Mouse (Mus musculus): ENCODE data around the gene Itga6.

The Itga6 gene

DNA sequence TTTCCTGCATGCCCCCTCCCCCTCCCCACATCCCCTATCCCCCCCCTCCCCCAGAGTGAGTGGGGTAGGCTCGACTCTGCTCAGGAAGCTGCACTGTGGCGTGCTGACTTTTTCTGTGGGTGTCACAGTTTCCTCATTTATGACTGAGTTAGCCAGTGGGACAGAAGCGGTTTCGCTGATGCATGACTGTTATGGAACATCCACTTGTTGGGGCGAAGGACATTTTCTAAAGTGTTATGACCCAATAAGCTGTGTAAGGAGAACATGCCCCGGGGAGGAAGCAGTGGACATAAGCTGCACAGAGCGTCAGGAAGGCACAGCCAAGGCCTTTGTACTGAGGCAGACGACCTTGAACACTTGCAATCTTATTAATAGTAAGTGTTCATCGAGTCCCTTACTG, 97.9 kb downstream of the Itga6 start:
- no peak for DNase-seq (ENCODE audit: low spot score in 2 of 2)

DNA sequence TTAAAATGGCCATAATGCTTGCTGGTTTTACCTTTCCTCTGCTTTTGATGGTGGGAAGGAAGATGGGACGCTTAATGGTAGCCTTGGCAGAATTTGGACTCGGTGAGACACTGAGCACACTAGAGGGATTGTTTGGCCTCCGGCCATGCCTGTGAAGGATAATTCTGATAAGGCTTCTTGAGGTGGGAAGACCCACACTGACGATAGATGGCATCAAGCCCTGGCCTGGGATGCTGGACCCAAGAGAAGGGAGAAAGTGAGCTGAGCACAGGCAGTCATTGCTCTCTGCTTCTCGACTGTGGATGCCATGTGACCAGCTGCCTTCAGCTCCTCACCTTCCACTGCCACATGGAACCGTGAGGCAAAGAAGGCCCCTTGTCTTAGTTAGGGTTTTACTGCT, 99.5 kb downstream of the Itga6 start:
- DNase-seq (ENCODE audit: low spot score in 2 of 2) = no peak

DNA sequence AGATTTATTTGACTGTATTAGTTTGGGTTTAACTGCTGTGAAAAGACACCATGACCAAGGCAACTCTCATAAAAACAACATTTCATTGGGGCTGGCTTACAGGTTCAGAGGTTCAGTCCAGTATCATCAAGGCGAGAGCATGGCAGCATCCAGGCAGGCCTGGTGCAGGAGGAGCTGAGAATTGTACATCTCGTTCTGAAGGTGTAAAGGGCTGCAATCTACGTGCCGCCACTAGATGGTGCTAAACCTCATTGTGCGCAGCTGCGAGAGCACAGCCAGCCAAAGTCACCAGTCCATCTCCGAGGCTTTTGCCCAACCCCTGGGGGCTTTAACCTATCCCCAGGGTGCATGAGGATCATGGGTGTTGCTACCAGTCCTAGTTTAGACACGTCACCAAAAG, 106.7 kb downstream of the Itga6 start:
- peak in 1 of 2 experiments; percentile 50 for DNase-seq (ENCODE audit: low spot score in 2 of 2)

DNA sequence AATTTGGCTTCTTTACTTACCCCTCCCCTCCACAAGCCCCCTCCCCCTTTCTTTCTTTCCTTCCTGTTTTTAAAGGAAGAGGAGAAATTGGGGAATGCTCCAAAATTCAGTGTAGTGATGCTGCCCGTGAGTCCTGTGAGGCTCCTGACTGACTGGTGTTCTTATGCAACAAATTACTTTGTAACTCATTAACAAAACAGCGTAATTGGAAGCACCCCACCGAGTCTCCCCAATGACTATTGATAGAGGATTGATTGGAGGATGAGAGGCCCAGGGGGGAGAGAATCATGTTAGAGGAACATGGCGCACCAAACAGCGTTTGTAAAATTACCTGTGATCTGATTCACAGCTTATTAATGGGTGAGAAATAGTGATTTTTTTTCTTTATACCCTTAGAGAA, 109.7 kb downstream of the Itga6 start:
- DNase-seq (ENCODE audit: low spot score in 2 of 2) = no peak

DNA sequence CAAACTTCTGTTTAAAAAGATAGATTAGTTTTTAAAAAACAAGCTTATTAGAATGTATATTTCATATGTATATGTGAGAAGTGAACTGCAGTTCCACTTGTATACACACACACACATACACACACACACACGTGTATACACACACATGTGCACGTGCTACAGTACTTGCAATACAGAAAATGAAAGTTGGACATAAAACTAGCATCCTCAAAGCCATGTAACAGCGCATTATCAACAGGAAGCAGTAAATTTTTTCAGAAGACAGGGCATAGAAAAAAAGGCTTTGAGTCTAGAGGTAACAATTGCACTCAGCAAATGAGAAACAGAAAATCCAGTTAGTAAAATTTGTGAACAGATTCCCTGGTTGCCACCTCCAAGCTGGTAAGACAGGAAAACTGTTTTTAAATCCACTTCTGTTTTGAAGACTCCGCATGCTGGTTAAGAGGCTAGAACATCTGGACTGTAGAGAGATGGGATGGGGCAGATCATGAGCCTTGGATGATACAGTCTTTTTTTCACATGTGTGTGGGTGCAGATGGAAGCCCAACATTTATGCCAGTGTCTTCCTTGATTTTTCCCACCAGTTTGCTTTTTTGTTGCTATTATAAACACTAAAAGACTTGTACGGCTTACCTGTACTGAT, 118.2 kb downstream of the Itga6 start:
- DNase-seq (ENCODE audit: low spot score in 2 of 2) = no peak

DNA sequence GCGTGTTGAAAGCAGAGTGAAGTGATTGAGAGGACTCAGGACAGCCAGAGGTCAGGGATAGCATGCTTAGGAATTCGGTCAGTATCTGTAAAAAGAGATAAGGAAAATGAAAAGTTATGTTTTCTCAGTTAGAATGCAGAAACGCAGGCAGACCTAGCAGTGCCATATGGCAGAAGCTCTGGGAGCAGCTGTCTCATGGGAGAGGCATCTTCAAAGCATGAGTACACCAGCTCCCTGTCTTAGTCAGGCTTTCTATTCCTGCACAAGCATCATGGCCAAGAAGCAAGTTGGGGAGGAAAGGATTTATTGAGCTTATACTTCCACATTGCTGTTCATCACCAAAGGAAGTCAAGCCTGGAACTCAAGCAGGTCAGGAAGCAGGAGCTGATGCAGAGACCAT, 119.6 kb downstream of the Itga6 start:
- no peak for DNase-seq (ENCODE audit: low spot score in 2 of 2)

DNA sequence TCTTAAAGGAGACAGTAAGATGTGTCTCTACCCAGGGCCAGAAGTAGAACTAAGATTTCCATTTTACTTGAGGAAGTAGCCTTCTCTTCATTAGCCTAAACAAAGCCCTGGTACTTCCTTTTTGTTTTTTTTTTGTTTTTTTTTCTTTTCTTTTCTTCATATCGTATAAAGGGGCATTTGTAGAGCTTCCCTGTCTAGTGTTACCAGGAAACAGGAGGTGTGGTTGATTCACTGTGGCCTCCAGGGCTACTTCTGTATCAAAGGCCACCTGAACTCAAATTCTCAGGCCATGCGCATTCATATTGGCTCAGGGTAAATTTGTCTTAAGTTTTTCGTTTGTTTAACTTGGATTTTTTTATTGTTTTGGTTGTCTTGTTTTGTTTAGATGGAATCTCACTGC, 120.5 kb downstream of the Itga6 start:
- DNase-seq (ENCODE audit: low spot score in 2 of 2) = no peak

DNA sequence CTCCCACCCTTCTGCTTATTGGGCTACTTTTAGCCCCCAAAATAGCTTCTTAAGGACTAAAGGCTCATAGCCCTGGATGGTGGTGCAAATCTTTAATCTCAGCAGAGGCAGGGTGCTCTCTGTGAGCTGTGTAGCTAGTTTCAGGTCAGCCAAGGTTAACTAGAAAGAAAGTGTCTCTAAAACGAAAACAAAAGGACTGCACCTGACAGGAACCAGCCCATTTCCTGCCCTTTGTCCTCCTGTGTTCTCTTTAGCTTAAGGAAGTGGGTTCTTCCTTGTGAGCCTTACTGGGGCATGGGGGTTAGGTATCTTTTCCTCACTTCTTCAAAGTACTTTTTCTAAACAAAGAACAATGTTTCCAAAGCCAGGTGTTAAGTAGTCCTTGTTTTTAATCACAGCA, 121.1 kb downstream of the Itga6 start:
- no peak for DNase-seq (ENCODE audit: low spot score in 2 of 2)

DNA sequence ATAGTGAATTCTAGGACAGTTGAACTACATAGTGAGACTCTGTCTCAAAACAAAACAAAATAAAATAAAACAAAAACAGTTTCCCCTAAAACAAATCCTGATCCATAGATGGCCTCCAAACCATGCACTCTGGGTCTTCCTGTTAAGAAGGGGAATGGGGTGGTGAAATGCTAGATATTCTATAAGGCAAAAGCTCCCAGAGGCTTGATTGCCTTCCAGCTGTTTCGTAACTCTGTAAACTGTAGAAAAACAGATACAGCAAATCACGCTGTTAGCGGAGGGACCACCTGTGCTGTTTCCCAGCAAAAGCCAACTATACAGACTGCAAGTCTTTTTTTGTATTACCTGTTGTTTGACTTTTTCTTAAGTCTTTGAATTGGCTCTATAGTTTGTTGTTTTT, 121.6 kb downstream of the Itga6 start:
- no peak for DNase-seq (ENCODE audit: low spot score in 2 of 2)

DNA sequence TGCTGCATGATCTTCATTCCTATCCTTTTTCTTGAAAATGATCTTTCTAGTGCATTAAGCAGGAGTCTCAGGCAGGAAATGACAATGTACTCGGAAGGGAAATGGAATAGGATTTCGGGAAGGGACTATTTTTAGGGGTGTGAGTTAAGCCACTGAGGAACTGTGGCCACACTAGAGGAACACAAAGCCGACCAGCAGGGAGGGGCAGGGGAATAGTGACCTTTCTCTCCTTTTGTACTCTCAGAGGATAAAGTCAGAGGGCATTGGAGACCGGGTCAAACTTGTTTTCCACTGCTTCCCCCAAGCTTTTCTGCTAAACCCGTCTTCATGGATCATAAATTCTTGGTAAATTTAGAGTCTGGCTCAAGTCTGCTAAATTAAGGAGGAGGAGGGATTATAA, 122.1 kb downstream of the Itga6 start:
- DNase-seq (ENCODE audit: low spot score in 2 of 2) = no peak

DNA sequence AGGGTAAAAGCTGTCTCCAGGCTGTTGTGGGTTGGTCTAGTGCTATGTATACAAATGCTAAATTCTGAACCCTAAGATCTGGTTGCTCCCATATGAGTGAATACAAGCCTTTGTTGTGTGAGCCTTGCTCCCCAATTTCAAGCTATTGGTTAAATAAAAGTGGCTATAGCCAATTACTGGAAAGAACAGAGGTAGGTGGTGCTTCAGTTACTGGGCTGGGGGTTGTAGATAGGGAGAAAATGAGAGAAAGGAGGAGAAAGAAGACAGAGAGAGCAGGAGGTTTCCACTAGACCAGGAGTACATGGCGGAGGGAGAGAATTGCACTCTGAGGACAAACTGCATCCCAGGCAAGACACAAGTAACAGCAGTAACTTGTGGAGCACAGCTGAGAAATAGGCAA, 122.8 kb downstream of the Itga6 start:
- DNase-seq (ENCODE audit: low spot score in 2 of 2) = no peak

DNA sequence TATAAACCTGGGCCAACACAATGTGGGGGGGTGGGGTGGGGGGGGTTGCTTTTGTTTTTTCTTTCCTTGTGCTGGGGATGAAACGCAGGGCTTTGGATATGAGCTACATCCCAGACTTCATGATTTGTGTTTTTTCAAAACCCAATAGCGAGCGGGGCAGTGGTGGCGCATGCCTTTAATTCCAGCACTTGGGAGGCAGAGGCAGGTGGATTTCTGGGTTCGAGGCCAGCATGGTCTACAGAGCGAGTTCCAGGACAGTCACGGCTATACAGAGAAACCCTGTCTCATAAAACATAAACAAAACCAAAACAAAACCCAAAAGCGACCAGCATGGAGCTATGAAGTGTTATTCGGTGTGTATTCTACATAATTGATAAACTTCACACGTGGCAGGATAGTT, 126.7 kb downstream of the Itga6 start:
- no peak for DNase-seq (ENCODE audit: low spot score in 2 of 2)

DNA sequence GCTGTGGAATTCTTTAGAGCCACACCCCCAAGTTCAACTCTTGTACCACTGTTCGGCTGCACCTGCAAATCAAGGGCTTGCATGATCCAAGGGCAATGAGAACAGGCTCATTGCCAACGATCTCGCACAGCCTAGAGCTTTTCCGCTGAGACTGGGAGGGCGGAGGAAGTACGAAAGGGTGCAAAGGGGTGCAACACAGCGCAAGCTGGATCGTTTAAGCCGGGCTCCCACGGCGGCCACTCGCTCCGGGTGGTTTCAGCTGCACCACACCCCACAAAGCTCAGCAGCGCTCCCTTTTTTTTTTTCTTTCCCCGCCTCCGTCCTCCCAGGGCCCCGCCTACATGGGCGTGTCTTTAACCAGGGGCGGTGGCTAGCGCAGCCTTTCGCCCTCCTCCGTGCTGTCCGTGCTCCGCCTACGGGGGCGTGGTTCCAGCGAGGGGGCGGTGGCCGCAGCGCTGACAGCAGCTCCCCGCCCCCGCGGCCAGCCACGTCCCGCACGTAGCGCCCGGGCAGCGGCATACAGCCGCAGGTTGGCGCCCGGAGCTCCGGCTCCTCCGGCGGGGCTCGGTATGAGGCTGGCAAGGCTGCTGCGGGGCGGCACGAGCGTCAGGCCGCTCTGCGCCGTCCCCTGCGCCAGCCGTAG, 127.5 kb downstream of the Itga6 start, which contains the start of gene Pdk1:
Pdk1 (plus strand) TSS at position 424 of the 643 bp plus-strand sequence.
- DNase-seq (ENCODE audit: low spot score in 2 of 2) = peak; percentile 90 to 95

DNA sequence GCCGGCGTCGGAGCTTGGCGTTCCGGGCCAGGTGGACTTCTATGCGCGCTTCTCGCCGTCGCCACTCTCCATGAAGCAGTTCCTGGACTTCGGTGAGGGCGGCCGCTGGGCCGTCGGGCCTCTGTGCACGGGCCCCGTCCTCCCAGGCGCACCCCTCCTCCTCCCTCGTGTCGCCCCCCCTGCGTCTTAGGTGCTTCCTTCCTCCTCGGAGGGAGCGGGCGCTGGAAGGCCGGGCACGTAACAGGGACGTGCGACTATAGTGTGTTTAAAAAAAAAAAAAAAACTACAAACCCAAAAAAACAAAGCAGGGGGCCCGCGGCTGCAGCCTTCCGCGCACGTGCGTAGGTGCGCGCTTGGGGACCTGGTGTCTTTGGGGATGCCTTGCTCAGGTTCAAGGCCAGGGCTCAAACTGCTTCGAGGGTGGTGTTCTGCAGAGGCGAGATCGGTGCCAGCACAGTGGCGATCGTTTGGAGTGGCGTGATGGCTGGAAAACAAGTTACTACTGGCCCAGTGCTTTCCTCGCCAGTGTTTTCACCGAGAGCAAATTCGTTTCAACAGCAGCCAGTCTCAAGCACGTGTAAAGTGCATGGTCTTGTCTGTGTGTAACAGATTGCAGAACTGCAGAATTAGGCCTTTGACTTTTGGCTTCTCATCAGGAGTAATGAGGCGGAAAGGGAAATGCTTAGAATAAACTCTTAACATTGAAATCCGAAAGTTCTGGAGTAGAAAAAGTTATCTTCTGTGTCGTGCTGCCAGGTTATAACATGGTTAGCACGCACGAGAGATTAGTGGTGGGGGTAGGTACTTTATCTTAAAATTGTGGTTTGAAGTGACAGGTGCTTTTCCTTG, 128.3 kb downstream of the Itga6 start:
- DNase-seq (ENCODE audit: low spot score in 2 of 2) = peak in 1 of 2 experiments; percentile 15

DNA sequence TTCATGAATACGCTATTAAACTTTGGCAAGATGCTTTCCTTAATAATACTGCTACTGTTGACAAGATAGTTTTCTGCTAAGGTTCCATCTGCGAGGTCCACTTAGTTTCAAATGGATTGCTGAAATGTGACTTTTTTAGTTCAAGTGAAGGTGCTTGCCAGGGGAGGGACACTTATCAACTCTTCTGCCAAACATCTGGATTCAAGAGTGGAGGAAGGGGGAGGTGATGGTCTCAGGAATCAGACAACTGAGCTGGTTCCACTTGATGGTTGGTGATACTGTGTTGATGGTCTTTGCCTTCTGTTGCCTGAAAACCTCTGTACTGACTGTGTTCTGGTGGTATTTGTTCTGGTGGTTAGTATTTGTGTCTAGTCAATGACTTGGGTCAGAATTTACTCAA, 129.0 kb downstream of the Itga6 start:
- DNase-seq (ENCODE audit: low spot score in 2 of 2) = no peak

DNA sequence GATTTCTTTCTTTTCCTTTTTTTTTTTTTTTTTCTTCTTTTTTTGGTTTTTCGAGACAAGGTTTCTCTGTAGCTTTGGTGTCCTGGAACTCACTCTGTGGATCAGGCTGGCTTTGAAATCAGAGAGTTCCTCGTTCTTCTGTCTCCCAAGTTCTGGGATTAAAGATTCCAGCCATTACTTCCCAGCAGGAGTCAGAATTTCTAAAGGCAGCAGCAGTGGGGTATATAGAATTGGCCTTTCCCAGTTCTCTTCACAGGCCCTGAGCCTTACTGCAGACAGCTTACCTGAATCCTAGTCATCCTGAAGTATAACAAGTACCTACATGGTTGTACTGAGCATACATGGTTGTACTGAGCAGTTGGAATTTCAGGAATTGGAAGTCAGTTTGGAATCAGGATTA, 129.4 kb downstream of the Itga6 start:
- DNase-seq (ENCODE audit: low spot score in 2 of 2) = no peak

DNA sequence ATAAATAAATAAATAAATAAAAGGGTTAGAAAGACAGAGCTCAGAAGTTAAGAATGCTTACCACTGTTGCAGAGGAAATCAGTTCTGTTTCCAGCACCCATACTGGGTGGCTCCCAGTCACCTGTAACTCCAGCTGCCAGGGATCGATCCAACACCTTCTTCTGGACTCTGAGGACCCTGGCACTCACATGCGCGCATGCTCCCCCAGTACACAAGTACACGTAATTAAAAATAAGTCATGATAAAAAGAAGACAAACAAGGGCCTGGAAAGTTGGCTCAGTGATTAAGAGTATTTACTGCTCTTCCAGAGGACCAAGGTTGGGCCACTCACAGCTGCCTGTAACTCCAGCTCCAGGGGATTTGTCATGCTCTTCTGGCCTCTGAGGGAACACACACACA, 132.4 kb downstream of the Itga6 start:
- DNase-seq (ENCODE audit: low spot score in 2 of 2) = no peak

DNA sequence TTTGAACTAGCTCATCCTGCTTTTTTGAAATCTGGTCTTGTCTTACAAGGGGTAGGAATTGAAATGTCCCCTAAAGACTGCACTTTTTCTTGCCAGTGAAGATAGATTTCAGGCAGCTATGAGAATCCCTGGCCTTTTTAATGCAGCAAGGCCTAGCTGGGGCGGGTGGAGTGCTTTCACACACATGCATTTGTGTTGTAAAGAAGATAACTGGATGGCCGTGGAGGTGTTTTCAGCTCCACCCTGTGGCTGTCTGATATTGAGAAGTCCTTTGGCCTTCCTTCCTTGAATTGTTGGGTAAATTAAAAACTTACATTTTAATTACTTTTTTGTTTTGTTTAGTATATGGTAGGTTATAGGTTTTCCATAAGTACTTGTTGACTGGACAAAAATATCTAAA, 133.0 kb downstream of the Itga6 start:
- no peak for DNase-seq (ENCODE audit: low spot score in 2 of 2)

DNA sequence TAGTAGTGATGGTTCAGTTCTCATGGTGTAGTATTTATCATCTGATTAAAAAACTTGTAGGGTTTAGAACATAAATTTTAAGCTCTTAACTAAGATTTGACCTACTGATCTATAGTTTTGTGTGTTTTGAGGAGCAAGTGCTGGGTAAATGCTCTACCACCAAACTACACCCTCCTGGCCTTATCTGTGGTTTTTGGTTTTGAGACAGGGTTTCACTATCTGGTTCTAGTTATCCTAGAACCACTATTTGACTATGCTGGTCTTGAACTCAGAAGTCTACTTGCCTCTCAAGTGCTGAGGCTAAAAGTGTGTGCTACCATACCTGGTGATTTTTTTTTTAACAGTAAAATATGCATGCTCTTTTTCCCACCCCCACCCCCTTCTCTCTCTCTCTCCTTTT, 133.5 kb downstream of the Itga6 start:
- DNase-seq (ENCODE audit: low spot score in 2 of 2) = no peak

DNA sequence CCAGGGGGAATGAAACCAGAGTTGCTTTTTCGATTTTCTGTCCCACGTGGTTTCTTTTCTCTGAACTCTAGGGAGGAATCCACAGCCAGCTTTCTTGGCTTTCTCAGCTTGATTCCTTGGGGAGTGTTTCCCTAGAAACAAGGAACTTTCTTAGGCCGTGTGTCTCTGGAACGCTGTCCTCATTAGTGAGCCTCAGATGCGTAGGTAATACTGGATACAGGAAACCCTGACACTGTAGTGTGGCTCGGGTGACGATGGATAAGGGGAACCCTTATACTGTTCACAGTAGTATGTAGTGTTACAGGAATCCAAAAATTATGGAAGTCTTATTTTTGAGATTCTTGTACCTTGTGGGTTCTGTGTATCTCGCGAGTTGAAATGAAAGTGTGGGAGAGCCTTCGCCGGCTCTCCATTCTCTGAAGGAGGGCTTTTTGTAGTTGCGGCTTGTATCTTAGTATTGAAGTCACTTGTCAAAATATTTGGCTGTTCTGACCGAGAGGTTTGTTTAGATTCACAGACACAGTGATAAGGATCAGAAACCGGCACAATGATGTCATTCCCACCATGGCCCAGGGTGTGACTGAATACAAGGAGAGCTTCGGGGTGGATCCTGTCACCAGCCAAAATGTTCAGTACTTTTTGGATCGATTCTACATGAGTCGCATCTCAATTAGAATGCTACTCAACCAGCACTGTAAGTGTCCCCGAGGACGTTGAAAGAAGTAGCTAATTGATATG, 137.7 kb downstream of the Itga6 start:
- DNase-seq (ENCODE audit: low spot score in 2 of 2) = no peak

DNA sequence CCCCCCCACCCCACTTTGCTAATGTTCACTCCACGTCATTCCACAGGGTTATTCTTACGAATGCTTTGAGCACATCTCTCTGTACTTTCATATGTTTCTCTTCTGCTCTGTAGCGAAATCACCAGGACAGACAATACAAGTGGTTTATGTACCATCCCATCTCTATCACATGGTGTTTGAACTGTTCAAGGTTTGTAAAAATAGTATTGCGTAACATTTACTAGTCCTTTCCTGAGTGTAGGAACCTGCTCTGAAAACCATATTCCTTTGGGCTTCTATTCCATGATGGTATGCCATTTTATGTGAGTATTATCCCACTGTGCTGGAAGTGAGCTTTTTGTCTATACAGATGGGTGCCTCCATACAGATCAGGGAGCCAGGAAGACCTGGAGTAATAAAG, 141.9 kb downstream of the Itga6 start:
- DNase-seq (ENCODE audit: low spot score in 2 of 2) = no peak

DNA sequence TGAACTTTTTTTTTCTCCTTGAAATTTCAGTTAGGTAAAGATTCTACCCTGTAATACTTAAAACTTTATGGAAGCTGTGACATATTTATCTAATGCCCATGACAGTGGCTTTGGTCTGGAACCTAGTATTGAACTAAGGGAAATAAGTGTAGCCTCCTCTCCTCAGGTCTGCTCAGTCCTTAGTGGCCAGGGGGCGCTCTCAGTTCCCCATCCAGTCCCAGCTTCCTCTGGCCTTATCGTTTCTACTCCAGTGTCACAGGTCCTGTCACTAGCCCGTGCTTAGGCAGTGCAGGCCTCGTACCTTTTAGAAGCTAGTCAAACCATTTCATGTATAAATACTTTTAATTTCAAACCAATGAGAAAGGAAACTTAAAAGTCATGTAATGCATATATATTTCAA, 143.0 kb downstream of the Itga6 start:
- DNase-seq (ENCODE audit: low spot score in 2 of 2) = no peak
